Mouse (Mus musculus) C2C12 (cell line): ENCODE data around the gene Gm20388. TPM values are rescaled to one million over a fixed set of nuclear protein-coding genes. Genes with fewer than 3 reads are reported as not detected.

ENCODE experiments used
- H3K27me3 ChIP-seq: one replicate; pipeline ENCODE4 v1.6.1; 2011; ENCODE audit not compliant: control insufficient read depth, insufficient read depth, insufficient read length
- H3K36me3 ChIP-seq: one replicate; pipeline ENCODE4 v1.6.1; 2011; ENCODE audit not compliant: control insufficient read depth, insufficient read depth
- H3K4me3 ChIP-seq: one replicate; pipeline ENCODE4 v1.5.1; 2011; ENCODE audit warnings: mild to moderate bottlenecking, control low read depth; ENCODE audit not compliant: poor library complexity, insufficient read depth, severe bottlenecking
- H3K79me2 ChIP-seq: one replicate; pipeline ENCODE4 v1.6.1; 2011; ENCODE audit not compliant: control insufficient read depth, insufficient read depth
- H3K79me3 ChIP-seq: one replicate; pipeline ENCODE4 v1.6.1; 2011; ENCODE audit warnings: low read depth, control low read depth
- H3ac ChIP-seq: one replicate; pipeline ENCODE3; 2011; ENCODE audit warnings: low read depth; ENCODE audit not compliant: control insufficient read depth, insufficient read length
- CEBPB ChIP-seq: IDR thresholded peaks from one replicate; pipeline ENCODE4 v1.6.1; 2011; ENCODE audit warnings: low read depth, mild to moderate bottlenecking, control low read depth, moderate library complexity
- CTCF ChIP-seq: IDR thresholded peaks from one replicate; pipeline ENCODE4 v1.5.1; 2011; ENCODE audit not compliant: control insufficient read depth, insufficient read depth, insufficient read length
- FOSL1 ChIP-seq: IDR thresholded peaks from one replicate; pipeline ENCODE4 v1.8.0; 2011; ENCODE audit warnings: mild to moderate bottlenecking, low read length; ENCODE audit not compliant: poor library complexity, insufficient read depth, severe bottlenecking
- MAX ChIP-seq: IDR thresholded peaks from one replicate; pipeline ENCODE4 v1.6.1; 2011; ENCODE audit warnings: mild to moderate bottlenecking, control low read depth
- MYOD1 ChIP-seq: IDR thresholded peaks from one replicate; pipeline ENCODE4 v1.6.1; 2011; ENCODE audit warnings: low read depth; ENCODE audit not compliant: control insufficient read depth, insufficient read length
- MYOG ChIP-seq: IDR thresholded peaks from one replicate; pipeline ENCODE4 v1.6.1; 2011; ENCODE audit not compliant: control insufficient read depth, insufficient read length; ENCODE audit errors: extremely low read depth
- USF1 ChIP-seq: IDR thresholded peaks from one replicate; pipeline ENCODE4 v1.6.1; 2011; ENCODE audit warnings: low read depth, mild to moderate bottlenecking, control low read depth, moderate library complexity
- polyA plus RNA-seq: library from polyadenylated mRNA; unstranded; fragments of >200 nt; fragmentation: generic; extraction: Trizol; gene quantifications from one replicate; pipeline ENCODE4 v1.2.1, GENCODE M21; 2012; ENCODE audit warnings: missing spikeins

Gene Gm20388
- polyA plus RNA-seq, 1 experiment, result 15.0 TPM

DNA sequence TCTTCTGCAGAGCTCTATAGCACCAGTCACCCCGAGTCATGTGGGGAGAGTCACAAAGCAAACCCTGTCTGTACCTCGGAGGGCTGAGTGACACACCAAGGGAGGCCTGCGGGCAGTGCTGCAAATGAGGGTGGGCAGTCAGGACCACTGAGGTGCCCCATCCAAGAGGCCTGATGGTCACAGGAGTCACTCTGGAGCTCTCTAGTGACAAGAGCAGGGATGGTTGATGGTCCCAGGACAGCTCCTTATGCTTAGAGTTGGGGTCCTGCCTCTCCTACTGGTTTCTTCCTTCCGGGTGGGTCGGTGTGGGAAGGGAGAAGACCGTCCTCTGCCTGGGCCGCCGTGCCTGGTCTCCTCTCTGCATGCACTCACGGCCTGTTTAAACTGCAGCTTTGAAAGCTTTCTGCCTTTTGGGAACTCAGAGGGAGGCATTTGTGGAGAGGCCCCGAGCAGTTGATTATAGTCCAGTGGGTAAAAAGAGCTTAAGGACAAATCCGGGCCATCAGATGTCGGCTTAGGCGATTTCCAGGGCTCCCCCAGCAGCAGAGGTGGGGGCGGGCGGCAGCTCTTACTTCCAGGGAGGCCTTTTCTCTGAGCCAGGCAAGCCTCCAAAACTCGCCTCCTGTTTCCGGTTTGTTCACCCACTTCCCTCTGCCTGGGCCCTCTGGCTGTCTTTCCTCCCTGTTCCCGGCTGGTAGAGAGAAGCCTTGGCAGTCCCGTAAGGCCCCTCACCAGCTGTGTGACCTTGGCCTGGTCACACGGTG, 516.2 kb downstream of the Gm20388 start:
- H3K79me2 ChIP-seq, result no peaks in the 10 kb centered on the region
- H3K36me3 ChIP-seq, result no peaks in the 10 kb centered on the region
- no peak overlapping the region for H3ac ChIP-seq
- H3K79me3 ChIP-seq, result no peaks in the 10 kb centered on the region
- H3K4me3 ChIP-seq, result no peak overlapping the region
- TF ChIP-seq MAX, result no peak
- no peak for TF ChIP-seq MYOG
- TF ChIP-seq FOSL1, result no peak
- no peak for TF ChIP-seq CTCF
- TF ChIP-seq USF1, result no peak
- TF ChIP-seq MYOD1, result no peak
- no peak for TF ChIP-seq CEBPB
- no peaks in the 10 kb centered on the region for H3K27me3 ChIP-seq

DNA sequence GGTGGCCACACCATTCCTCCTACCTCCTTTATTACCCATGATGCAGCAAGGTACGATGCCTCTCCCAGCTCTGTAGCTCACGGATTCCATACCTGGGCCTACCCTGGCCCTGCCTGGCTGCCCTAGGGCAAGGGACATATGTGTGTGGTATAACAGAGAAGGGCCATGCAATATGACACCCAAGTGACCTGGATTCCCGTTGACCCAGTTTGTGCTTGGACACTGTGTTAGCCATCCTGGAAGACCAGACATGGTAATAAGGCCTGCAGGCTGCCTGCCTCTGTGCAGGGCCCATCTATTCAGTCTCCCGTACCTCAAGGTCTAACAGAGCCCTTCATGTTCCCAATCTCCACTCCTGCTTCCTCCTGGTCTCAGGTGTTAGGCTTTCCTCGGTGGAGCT, 517.9 kb downstream of the Gm20388 start:
- H3K79me2 ChIP-seq, result no peaks in the 10 kb centered on the region
- no peaks in the 10 kb centered on the region for H3K36me3 ChIP-seq
- no peaks in the 10 kb centered on the region for H3K27me3 ChIP-seq
- TF ChIP-seq MYOD1, result no peak
- no peak for TF ChIP-seq CEBPB
- no peak for TF ChIP-seq USF1
- TF ChIP-seq MAX, result no peak
- no peak for TF ChIP-seq CTCF
- no peak for TF ChIP-seq FOSL1
- H3ac ChIP-seq, result no peak overlapping the region
- no peaks in the 10 kb centered on the region for H3K79me3 ChIP-seq
- H3K4me3 ChIP-seq, result no peak overlapping the region

GRCm38 (mm10) chr8:120429116-120429515, 518.5 kb downstream of the Gm20388 start:
- TF ChIP-seq MYOG (no peak), USF1 (no peak)
- Histone ChIP-seq H3K36me3 (no peaks in the 10 kb centered on the region), H3K4me3 (no peak overlapping the region), H3ac (no peak overlapping the region), H3K79me3 (no peaks in the 10 kb centered on the region), H3K27me3 (no peaks in the 10 kb centered on the region), H3K79me2 (no peaks in the 10 kb centered on the region)

DNA sequence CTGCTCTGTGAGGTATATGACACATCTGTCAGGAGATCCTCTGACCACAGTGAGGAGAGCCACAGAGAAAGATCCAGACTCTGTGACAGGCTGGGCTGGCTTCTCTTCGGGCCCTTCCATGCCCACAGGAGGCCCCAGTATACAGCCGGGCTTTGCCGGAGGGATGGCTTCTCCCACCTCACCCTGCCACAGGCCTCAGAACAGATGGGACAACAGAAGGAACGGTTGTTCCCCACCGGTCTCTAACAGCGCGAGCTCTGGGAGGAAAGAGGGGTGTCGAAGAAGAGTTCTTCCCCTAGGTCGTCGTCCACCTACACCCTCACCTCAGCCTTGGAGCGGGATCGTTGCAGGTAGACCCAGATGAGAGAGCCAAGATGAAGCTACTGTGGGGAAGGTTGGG, 520.4 kb downstream of the Gm20388 start:
- H3K36me3 ChIP-seq, result no peaks in the 10 kb centered on the region
- H3K79me3 ChIP-seq, result no peaks in the 10 kb centered on the region
- TF ChIP-seq MAX (no peak), USF1 (no peak), MYOD1 (no peak), CEBPB (no peak), CTCF (no peak), MYOG (no peak), FOSL1 (no peak)
- no peak overlapping the region for H3K4me3 ChIP-seq
- no peaks in the 10 kb centered on the region for H3K27me3 ChIP-seq
- no peak overlapping the region for H3ac ChIP-seq
- H3K79me2 ChIP-seq, result no peaks in the 10 kb centered on the region

- Histone ChIP-seq H3K4me3 (no peak overlapping the region), H3ac (no peak overlapping the region), H3K79me2 (no peaks in the 10 kb centered on the region), H3K27me3 (no peaks in the 10 kb centered on the region), H3K36me3 (no peaks in the 10 kb centered on the region), H3K79me3 (no peaks in the 10 kb centered on the region)
- TF ChIP-seq MYOD1 (no peak), MYOG (no peak), CEBPB (no peak), FOSL1 (no peak), CTCF (no peak), MAX (no peak), USF1 (no peak)
Measured at GRCm38 (mm10) chr8:120432438-120432837, 521.8 kb downstream of the Gm20388 start.

GRCm38 (mm10) chr8:120433143-120433542, 522.5 kb downstream of the Gm20388 start:
- TF ChIP-seq CTCF (no peak), CEBPB (no peak), FOSL1 (no peak), MAX (no peak), USF1 (no peak), MYOG (no peak), MYOD1 (no peak)
- Histone ChIP-seq H3K27me3 (no peaks in the 10 kb centered on the region), H3ac (no peak overlapping the region)

More at GRCm38 (mm10) chr8:120433143-120433542, 522.5 kb downstream of the Gm20388 start:
- H3K79me2 ChIP-seq, result no peaks in the 10 kb centered on the region
- no peaks in the 10 kb centered on the region for H3K36me3 ChIP-seq
- no peaks in the 10 kb centered on the region for H3K79me3 ChIP-seq
- H3K4me3 ChIP-seq, result no peak overlapping the region
